Mouse (Mus musculus) kidney, postnatal 4 days (tissue): ENCODE results near the gene Tet3.

Source experiments
- DNase-seq, 2 experiments: peaks; one replicate each; pipeline ENCODE4 v3.0.0; 2021; ENCODE audit warnings: mixed read lengths in 2 of 2

Gene Tet3

GRCm38 (mm10) chr6:83459034-83459644 lies at the start of gene Tet3:
Gene Tet3, minus strand, starts transcription at chr6:83459084.
- DNase-seq, result no peak

DNA sequence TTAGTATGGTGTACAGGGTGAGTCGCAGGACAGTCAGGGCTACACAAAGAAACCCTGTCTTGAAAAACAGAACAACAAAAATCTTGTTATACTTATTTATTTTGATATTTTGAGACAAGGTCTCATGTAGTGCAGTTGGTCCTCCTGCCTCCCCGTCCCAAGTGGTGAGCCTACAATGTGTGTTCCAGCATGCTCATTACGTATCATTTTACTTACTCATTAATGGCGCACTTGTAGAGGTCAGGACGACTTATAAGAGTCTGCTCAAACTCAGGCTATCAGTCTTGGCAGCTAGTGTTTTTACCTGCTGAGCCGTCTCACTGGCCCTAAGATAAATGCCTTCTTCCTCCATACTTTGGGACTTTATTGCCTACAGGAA lies 48.3 kb upstream of the Tet3 start:
- no peak for DNase-seq

- peak; percentile 97 to 98 for DNase-seq
Observed at GRCm38 (mm10) chr6:83506258-83507167, 47.6 kb upstream of the Tet3 start, which contains the start of gene Dguok. Gene Dguok, minus strand, starts transcription at chr6:83506969.

DNA sequence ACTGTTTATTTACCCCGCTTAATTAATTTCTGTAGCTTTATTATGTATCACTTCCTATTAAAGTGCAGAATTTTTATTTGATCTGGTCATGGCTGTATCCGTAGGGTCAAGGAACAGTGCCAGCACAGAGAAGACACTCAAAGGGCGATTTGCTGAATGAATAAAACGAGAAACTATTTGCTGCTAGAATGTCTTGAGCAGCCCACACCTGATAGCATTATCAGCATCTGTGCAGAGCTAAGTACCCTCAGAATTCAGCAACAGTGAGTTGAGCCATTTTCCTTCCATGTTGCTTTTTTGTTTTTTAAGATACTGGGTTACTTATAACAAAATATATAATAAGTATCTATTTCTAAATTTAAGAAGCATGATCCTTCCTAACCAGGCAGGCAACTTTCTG lies 46.7 kb upstream of the Tet3 start:
- no peak for DNase-seq

GRCm38 (mm10) chr6:83503361-83503760 lies 44.5 kb upstream of the Tet3 start:
- no peak for DNase-seq

DNA sequence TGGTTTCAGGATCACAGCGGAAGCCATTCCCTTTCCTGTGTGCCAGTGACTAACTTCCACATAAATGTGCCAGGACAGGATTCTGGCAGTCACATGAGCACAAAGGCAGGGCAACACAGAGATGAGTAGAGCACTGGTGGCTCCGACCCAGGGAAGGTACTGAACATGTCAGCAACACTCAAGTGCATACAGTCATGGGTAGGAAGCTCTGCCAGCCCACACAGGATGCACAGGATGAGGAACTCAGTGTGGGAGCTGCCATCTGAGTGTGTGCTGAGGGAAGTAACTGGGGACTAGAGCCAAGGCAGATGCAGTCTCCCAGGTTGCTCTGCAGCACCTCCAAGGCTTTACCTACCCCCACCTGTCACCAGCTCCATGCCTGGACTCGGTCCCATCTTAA lies 43.8 kb upstream of the Tet3 start:
- DNase-seq, result no peak

GRCm38 (mm10) chr6:83501524-83502310 lies 42.8 kb upstream of the Tet3 start:
- peak in 1 of 2 experiments; percentile 27 for DNase-seq

DNA sequence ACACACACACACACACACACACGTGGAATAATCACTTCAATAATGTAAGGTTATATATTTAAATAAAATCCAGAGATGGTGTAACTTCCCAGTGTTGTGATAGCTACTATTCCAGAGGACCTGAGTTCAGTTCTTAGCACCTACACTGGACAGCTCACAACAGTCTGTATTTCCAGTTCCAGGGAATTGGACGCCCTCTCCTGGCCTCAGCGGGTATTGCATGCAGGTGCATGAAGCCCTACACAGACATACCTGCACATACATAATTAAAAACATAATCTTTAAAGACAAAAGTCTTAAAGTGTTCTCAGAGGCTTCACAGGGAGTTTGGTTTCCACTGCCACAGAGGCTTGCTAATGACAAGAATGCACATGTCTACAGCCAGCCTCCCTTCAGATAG lies 41.6 kb upstream of the Tet3 start:
- no peak for DNase-seq

DNA sequence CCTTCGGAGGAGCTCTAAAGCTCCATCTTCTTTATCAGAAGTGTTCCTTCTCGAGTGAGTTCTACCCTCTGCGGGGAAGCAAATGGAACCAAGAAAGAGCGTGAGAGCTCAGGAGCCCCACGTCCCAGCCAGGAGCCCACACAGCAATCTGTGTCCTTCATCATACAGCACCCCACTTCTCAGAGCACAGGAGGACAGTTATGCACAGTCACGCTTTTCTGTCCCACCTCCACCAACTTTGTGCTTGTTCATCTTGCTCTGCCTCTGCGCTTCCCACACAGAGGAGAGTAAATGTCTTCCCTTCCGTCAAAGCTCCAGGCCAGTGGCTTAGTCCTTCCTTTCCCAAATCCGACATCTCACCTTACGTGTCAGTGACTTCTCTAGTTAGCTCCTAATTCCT lies 40.2 kb upstream of the Tet3 start:
- no peak for DNase-seq

DNA sequence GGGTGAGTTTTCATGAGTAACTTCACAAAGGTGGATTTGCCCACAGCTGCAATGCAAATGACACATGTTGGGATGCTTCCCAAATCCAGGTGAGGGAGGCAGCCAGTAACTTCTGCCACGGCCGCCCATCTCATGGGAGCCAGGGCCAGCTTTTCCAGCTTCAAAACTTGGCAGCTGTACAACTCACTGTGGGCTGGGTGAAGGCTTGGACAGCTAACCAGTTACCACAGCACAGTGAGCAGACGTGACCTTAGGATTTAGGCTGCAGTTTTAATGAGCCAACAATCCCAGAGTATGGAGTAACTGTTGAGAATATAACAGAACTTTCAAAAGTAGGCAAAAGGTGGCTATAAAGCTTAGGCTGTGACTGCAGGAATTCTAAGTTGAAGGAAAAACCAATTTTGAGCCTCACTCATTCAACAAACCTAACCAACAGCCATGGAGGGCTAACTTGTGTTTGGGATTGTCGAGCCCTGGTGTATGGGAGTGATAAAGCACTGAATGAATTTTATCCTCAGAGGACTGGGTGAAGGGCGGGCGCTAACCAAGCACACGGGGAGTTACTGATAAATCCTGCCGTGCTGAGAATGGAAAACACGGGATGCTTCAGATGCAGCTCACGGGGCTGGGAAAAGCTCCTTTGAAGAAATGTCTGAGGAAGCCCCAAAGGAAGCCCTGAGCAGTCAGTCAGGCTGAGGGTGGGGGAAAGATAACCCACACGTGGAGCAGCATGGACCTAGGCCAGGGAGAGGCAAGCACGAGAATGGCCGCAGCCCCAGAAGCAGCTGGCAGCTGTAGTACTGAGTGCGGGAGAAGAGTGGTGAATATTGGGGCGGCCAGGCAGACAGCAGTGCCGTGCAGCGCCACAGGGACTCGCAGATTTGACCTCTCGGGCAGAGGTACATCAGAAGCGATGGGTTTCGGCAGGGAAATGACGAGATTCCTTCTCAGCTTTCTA lies 38.1 kb upstream of the Tet3 start:
- no peak for DNase-seq

DNA sequence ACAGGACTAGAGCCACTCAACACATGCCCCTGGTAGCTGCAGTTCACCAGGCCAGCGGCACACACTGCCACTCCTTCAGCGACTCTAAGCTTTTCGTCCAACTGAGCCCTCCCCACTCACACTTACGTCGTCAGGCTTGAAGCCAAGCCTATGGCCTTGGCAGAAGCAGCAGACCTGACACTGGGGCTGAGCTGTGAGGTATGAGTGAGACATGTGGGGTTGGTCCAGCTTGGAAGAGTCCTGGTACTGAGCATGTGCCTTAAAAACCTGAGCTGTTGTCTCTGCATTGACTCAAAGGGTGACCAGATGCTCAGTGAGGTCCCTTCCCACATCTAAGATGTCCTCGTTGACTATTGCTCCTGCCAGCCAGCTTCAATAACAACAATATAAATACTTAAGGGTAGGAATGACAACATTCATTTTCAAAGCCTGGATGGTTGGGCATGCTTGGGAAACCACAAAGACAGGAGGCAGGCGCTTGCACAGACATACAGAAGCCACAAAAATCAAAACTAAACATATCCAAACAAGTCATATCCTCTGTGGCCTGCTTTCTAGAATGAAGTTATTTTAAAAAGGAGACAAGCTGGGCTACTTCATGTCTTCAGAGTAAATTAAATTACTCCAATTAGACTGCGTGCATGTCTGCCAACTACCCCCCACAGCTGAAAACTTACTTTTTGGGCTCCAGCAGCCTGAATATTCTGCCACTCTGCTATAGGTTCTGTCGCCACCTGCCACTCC lies 37.3 kb upstream of the Tet3 start:
- no peak for DNase-seq

DNA sequence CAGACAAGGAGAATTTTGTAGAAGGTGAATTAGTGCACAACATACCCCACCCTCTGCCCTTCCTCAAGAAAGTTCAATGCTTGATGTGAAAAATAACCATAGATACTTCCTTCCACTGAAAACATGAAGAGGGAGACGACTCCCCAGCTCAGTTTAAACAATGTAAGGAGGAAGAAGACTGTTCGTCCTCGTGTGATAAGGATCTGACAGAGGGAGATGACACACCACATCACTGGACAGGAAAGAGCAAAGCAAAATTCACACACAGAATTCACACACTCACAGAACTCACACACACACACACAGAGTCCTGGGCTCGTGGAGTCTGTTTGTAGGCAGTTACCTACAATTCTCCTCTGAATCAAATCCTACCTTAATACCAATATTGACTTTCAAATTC lies 31.7 kb upstream of the Tet3 start:
- no peak for DNase-seq

- no peak for DNase-seq
Observed at GRCm38 (mm10) chr6:83488200-83488599, 29.3 kb upstream of the Tet3 start.

DNA sequence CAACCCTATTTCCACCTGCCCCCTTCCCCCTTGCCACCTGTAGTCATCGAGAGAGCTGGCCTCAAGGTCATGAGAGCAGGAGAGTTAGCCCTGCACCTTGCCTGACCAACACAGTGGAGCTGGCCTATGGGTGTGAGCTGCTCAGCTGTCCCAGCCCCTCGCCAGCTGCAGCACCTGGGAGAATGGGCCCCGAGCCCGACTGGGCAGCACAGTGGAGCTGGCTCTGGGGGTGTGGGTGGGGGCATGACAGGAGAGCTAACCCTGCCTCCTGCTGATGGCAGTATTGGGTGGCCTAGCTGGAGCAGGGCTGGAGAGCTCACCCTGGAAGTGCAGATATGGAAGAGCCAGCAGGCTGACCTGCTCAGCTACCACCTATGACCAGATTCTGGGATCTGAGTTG lies 28.4 kb upstream of the Tet3 start:
- DNase-seq, result no peak

DNA sequence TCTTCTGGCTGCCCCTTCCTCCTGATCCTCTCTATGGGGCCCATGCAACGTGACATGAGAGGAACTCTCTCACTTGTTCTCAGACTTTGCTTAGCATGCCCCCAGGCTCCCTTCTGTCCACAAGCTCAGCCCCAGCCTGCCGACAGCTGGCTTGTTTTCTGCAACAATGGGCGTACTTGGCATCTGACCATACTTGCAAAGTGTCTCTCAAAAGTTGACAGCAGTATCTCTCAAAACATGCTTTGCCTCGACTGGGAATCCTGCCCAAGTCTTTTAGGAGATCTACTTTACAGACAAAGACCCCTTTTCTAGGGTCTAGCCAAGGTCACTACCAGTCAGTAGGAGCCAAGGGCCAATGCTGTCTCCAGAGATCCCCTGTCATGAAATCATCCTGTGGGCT lies 27.0 kb upstream of the Tet3 start:
- no peak for DNase-seq

DNA sequence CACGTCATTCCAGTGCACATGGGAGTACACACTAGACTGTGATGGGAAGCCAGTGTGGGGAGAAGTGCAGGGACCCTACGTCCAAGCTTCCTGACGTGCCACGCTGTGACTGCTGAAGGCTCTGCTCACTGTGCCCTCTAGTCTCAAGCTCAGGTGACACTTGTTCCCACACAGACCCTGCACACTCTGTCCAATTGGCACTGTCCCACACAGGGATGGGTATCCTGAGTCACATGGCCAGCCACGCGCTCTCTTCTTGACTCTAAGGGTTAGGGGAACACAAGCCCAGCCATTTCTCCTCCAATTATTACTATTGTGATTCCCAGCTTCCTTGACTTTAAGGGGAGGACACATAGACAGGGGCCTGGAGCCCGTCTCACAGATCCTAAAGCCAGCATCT lies 24.9 kb upstream of the Tet3 start:
- DNase-seq, result no peak

DNA sequence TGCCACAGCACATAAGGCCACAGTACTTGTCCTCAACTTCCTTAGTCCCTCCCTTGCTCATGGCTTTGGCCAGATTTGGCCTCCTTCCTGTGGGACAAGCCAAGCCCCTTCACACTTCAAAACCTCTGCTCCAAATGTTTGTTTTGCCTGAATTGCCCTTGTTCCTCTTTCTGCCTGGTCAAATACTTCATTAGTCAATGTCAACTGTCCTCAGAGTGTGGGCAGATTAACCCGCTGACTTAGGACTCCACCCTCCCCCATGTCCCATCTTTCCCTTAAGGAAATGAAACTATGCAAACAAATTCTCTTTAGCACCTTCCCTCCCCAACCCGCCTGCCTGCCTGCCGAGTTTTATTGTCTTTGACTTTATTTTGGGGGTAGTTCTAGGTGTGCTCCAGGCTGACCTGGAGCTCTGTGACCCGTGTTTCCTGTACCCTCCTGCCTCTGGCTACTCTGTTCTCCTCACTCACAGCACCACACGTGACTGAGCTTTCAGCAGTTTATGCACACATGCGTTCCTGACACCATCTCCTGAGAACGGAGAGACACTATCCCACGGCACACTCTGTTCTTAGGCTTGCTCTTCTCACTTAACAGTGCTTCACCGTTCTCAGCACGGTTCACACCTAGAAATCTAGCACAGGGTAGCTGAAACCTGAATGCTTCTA lies 23.7 kb upstream of the Tet3 start:
- peak in 1 of 2 experiments; percentile 43 for DNase-seq

DNA sequence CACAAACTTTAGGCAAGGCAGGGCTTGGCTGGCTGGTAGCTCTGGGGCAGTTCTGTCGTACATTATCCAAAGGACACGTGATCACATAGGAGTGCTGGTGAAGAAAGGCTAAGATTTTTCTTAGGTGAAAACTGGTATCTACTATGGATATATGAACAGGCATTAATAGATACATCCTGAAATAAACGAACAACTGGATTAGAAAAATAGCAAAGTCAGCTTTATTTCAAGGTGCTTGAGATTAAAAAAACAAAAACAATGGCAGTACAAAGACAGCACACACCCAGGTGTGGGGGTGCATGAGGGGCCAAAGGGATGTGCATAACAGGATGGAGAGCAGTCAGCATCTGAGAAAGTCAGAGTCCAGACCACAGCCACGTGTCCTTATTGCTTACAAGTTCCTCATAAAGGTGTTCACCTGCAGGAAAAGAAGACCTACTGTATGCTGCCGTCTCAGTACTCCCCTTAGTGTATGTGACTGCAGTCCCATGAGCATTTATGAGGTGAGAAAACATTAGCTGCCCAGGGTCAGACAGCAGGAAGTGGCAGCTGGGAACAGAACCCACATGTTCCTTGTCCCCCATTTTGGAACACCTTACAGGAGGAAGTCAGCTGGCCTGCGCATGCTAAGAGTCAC lies 21.3 kb upstream of the Tet3 start:
- no peak for DNase-seq

DNA sequence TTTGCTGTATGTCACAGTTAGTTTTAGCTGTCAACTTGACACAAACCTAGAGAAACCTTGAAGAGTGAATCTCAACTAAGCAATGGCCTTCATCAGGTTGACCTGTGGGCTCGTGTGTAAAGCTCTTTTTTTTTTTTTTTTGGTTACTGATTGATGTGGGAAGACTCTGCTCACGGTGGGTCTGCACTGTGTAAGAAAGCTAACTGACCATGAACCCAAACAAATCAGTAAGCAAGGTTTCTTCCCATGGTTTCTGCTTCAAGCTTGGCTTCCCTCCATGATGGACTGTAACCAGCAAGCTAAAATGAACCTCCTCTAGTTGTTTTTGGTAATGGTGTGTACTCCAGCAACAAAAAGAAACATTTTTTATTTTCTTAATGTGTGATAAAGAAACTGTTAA lies 20.3 kb upstream of the Tet3 start:
- DNase-seq, result no peak

- no peak for DNase-seq
Observed at GRCm38 (mm10) chr6:83478628-83479027, 19.7 kb upstream of the Tet3 start.

DNA sequence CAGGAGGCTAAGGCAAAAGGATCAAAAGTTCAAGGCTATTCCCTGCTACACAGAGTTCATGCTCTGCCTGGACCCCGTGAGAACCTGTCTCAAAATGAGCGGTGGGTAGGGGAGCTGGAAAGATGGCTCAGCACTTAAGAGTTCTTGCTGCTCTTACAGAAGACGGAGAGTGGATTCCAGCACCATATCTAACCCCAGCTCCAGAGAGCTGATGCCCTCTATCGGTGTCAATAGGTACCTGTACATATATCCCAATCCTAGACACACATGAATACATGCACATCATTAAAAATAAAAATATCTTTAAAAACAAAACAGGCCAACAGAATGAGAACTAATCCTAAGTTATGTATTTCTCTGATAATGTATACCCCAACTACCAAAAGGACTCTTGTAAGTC lies 19.3 kb upstream of the Tet3 start:
- no peak for DNase-seq
